Mouse (Mus musculus) layer of hippocampus, postnatal 36 days (tissue): ENCODE measurements around the gene Hist1h3e. TPM values are rescaled to one million over a fixed set of nuclear protein-coding genes. Genes with fewer than 3 reads are reported as not detected.

Experiments used
- DNase-seq, 2 experiments: peaks; one replicate each; pipeline ENCODE4 v3.0.0; 2022
- microRNA-seq, 2 experiments: library from miRNA; unstranded; fragments of <30 nt; microRNA quantifications; one replicate each; pipeline ENCODE4 v1.2.0; 2021
- total RNA-seq, 2 experiments: library from RNA; stranded (reverse); gene quantifications; 2 replicates each; pipeline ENCODE4 v1.2.3; 2021

Hist1h3e gene
- total RNA-seq, 2 experiments from 2014 or later = 47.8 to 49.2 TPM

- peak; percentile 88 to 89 for DNase-seq
Measured at GRCm38 (mm10) chr13:23517603-23518294, 44.4 kb downstream of the Hist1h3e start.

GRCm38 (mm10) chr13:23516822-23517602, 45.2 kb downstream of the Hist1h3e start:
- DNase-seq = peak; percentile 65 to 71

- DNase-seq = no peak
Measured at GRCm38 (mm10) chr13:23515826-23516620, 46.1 kb downstream of the Hist1h3e start.

GRCm38 (mm10) chr13:23515281-23515680, 46.9 kb downstream of the Hist1h3e start:
- no peak for DNase-seq

GRCm38 (mm10) chr13:23513517-23513916, 48.7 kb downstream of the Hist1h3e start:
- no peak for DNase-seq

Small RNA genes lying within 50 kb of the gene (microRNA-seq; reads per million reads assigned to microRNA genes)
- gene Gm44297 (0 reads per million in 2 experiments), gene Gm44359 (0 reads per million in 2 experiments), gene Gm44394 (0 reads per million in 2 experiments), gene n-TStga1 (0 reads per million in 2 experiments)

Other genes starting within 250 kb of the Hist1h3e start
- 10 to 100 TPM; 37.7 to 38.8 TPM for gene Zfp322a, start 193.2 kb downstream of the Hist1h3e start, total RNA-seq
- gene Abt1, start 138.5 kb downstream of the Hist1h3e start, total RNA-seq = 1 to 10 TPM; 7.9 to 8.7 TPM
- not detected for gene Btn1a1, start 96.5 kb downstream of the Hist1h3e start, total RNA-seq
- gene Btn2a2, start 73.5 kb downstream of the Hist1h3e start, total RNA-seq = under 1 TPM; 0.51 to 0.80 TPM
- gene Hist1h4h, start 31.3 kb downstream of the Hist1h3e start, total RNA-seq = 100 to 1,000 TPM; 363 to 377 TPM
- gene Hist1h2af, start 28.5 kb downstream of the Hist1h3e start, total RNA-seq = 10 to 100 TPM; 12.2 to 14.4 TPM
- gene Hist1h3g, start 26.9 kb downstream of the Hist1h3e start, total RNA-seq = 1 to 10 TPM; 3.9 to 4.9 TPM
- 1 to 10 TPM; 1.1 to 1.2 TPM for gene Hist1h2bh, start 19.0 kb downstream of the Hist1h3e start, total RNA-seq
- 10 to 100 TPM; 16.2 to 17.4 TPM for gene Hist1h3f, start 18.3 kb downstream of the Hist1h3e start, total RNA-seq
- gene Hist1h4f, start 10.7 kb downstream of the Hist1h3e start, total RNA-seq = 100 to 1,000 TPM; 143 to 156 TPM
- 1 to 10 TPM; 4.3 to 6.0 TPM for gene Hist1h1d, start 9.1 kb downstream of the Hist1h3e start, total RNA-seq
- 1 to 10 TPM; 5.6 to 6.4 TPM for gene Hist1h2ae, start 8.9 kb upstream of the Hist1h3e start, total RNA-seq
- 10 to 100 TPM; 74.7 to 86.4 TPM for gene Hist1h2bg, start 9.0 kb upstream of the Hist1h3e start, total RNA-seq
- 10 to 100 TPM; 30.2 to 30.9 TPM for gene Hist1h2bf, start 11.8 kb upstream of the Hist1h3e start, total RNA-seq
- gene Hist1h2ad, start 12.0 kb upstream of the Hist1h3e start, total RNA-seq = 1 to 10 TPM; 5.2 to 9.9 TPM
- 10 to 100 TPM; 12.8 to 15.5 TPM for gene Hist1h3d, start 13.4 kb upstream of the Hist1h3e start, total RNA-seq
- 100 to 1,000 TPM; 132 to 135 TPM for gene Hist1h4d, start 19.2 kb upstream of the Hist1h3e start, total RNA-seq
- 10 to 100 TPM; 12.0 to 12.3 TPM for gene Hist1h2be, start 58.8 kb upstream of the Hist1h3e start, total RNA-seq
- gene Hist1h1e, start 60.2 kb upstream of the Hist1h3e start, total RNA-seq = 10 to 100 TPM; 42.1 to 46.4 TPM
- gene Hist1h2ac, start 121.6 kb upstream of the Hist1h3e start, total RNA-seq = 1 to 10 TPM; 2.7 to 3.5 TPM
- 10 to 100 TPM; 50.8 to 57.7 TPM for gene Hist1h2bc, start 121.8 kb upstream of the Hist1h3e start, total RNA-seq
- not detected for gene Hist1h1t, start 133.4 kb upstream of the Hist1h3e start, total RNA-seq
- 10 to 100 TPM; 95.4 to 98.7 TPM for gene Hist1h4c, start 136.1 kb upstream of the Hist1h3e start, total RNA-seq
- gene Hfe, start 148.5 kb upstream of the Hist1h3e start, total RNA-seq = 1 to 10 TPM; 1.7 to 3.0 TPM
- 10 to 100 TPM; 52.8 to 55.3 TPM for gene Hist1h1c, start 176.4 kb upstream of the Hist1h3e start, total RNA-seq
- 1 to 10 TPM; 2.5 to 5.2 TPM for gene Hist1h3c, start 183.2 kb upstream of the Hist1h3e start, total RNA-seq
- gene Hist1h2bb, start 184.4 kb upstream of the Hist1h3e start, total RNA-seq = 10 to 100 TPM; 23.0 to 24.2 TPM
- gene Hist1h2ab, start 188.8 kb upstream of the Hist1h3e start, total RNA-seq = 10 to 100 TPM; 29.8 to 37.0 TPM
- gene Hist1h3b, start 189.9 kb upstream of the Hist1h3e start, total RNA-seq = 10 to 100 TPM; 15.0 to 21.4 TPM
- 10 to 100 TPM; 83.9 to 89.6 TPM for gene Hist1h4b, start 194.6 kb upstream of the Hist1h3e start, total RNA-seq
- 10 to 100 TPM; 35.4 to 47.1 TPM for gene Hist1h4a, start 198.9 kb upstream of the Hist1h3e start, total RNA-seq
- 10 to 100 TPM; 37.3 to 46.3 TPM for gene Hist1h3a, start 200.0 kb upstream of the Hist1h3e start, total RNA-seq
- gene Hist1h1a, start 201.3 kb upstream of the Hist1h3e start, total RNA-seq = 10 to 100 TPM; 17.0 to 19.5 TPM
- under 1 TPM in 1 of 2 experiments, not detected in 1; 0.18 TPM for gene Trim38, start 207.5 kb upstream of the Hist1h3e start, total RNA-seq
- under 1 TPM in 1 of 2 experiments, not detected in 1; 0.23 TPM for gene Slc17a2, start 244.6 kb upstream of the Hist1h3e start, total RNA-seq